Mouse (Mus musculus) liver, postnatal 0 days (tissue): ENCODE measurements around the gene Ak5. TPM values are rescaled to one million over a fixed set of nuclear protein-coding genes. Genes with fewer than 3 reads are reported as not detected.
A peak's percentile ranks its signal among the peaks of the same experiment; 100 is the strongest.

Experiments used
- ATAC-seq: fragments of 200-750 bp; cut with Nextera tagmentation; 2 replicates; pipeline ENCODE4 v1.8.0; 2017; ENCODE audit warnings: mild to moderate bottlenecking, moderate library complexity
- DNase-seq: peaks from one replicate; pipeline ENCODE4 v3.0.0-alpha.2; 2016
- H3K27ac ChIP-seq: fragments of 300-500 bp; sonication (generic); 2 replicates; pipeline ENCODE4 v1.5.1; 2014; ENCODE audit warnings: antibody characterized with exemption, moderate library complexity, mild to moderate bottlenecking, low read depth
- H3K27me3 ChIP-seq: fragments of 300-500 bp; sonication (generic); 2 replicates; pipeline ENCODE4 v1.6.1; 2014; ENCODE audit warnings: low read length, control low read depth, mixed read lengths; ENCODE audit not compliant: insufficient read depth
- H3K36me3 ChIP-seq: fragments of 300-500 bp; sonication (generic); replicated peaks from 2 replicates; pipeline ENCODE4 v1.6.1; 2014; ENCODE audit warnings: mild to moderate bottlenecking, control low read depth, low read length, moderate library complexity, mixed read lengths; ENCODE audit not compliant: insufficient read depth
- H3K4me1 ChIP-seq: fragments of 300-500 bp; sonication (generic); 2 replicates; pipeline ENCODE4 v1.6.1; 2014; ENCODE audit warnings: antibody characterized with exemption, mild to moderate bottlenecking, control low read depth; ENCODE audit not compliant: insufficient read depth
- H3K4me2 ChIP-seq: fragments of 300-500 bp; sonication (generic); 2 replicates; pipeline ENCODE4 v1.6.1; 2014; ENCODE audit warnings: low read depth, mild to moderate bottlenecking, low read length, moderate library complexity, mixed read lengths
- H3K4me3 ChIP-seq: fragments of 300-500 bp; sonication (generic); 2 replicates; pipeline ENCODE4 v1.5.1; 2014; ENCODE audit warnings: low read depth, low read length
- H3K9ac ChIP-seq: fragments of 300-500 bp; sonication (generic); replicated peaks from 2 replicates; pipeline ENCODE4 v1.6.1; 2014; ENCODE audit warnings: mild to moderate bottlenecking, moderate library complexity
- H3K9me3 ChIP-seq: fragments of 300-500 bp; sonication (generic); 2 replicates; pipeline ENCODE4 v1.6.1; 2016; ENCODE audit warnings: mild to moderate bottlenecking, control low read depth, low read length, mixed read lengths
- CTCF ChIP-seq: sonication (generic); IDR thresholded peaks from 2 replicates; pipeline ENCODE4 v1.5.1; 2016; ENCODE audit warnings: antibody characterized with exemption, low read depth
- EP300 ChIP-seq: IDR thresholded peaks from 2 replicates; pipeline ENCODE4 v1.6.1; 2016; ENCODE audit warnings: antibody characterized with exemption, low read depth, mild to moderate bottlenecking
- WGBS: fragments of 180-500 bp; shearing (Covaris S2); extraction: QIAGEN DNeasy Blood & Tissue Kit; methylation state at CpG from one replicate; pipeline ENCODE4 v1.1.7; 2014; ENCODE audit not compliant: insufficient replicate concordance; 5-methylcytosine and 5-hydroxymethylcytosine counted together
- polyA plus RNA-seq: library from polyadenylated mRNA; unstranded; fragments of >200 nt; fragmentation: Nextera tagmentation; extraction: Ambion mirVana; gene quantifications from 2 replicates; pipeline ENCODE4 v1.2.1, GENCODE M21; 2015

Ak5 gene
- polyA plus RNA-seq, 1 experiment from 2014 or later: 0.11 TPM

GRCm38 (mm10) chr3:152658592-152658991, 9.6 kb downstream of the Ak5 start:
- ATAC-seq (no peak), DNase-seq (no peak)
- Histone ChIP-seq H3K9me3 (no peaks in the 10 kb centered on the region), H3K9ac (no peak overlapping the region), H3K4me1 (no peaks in the 10 kb centered on the region), H3K36me3 (no peaks in the 10 kb centered on the region), H3K27ac (no peak overlapping the region), H3K27me3 (no peaks in the 10 kb centered on the region), H3K4me3 (no peak overlapping the region), H3K4me2 (no peak overlapping the region)
- WGBS: 67% methylated on average over 2 of the region's 2 CpGs
- TF ChIP-seq EP300 (no peak), CTCF (peak; percentile 27)

- DNase-seq (no peak), ATAC-seq (no peak)
- Histone ChIP-seq H3K9ac (no peak overlapping the region), H3K36me3 (no peaks in the 10 kb centered on the region), H3K27ac (no peak overlapping the region), H3K4me3 (no peak overlapping the region), H3K27me3 (no peaks in the 10 kb centered on the region), H3K9me3 (no peaks in the 10 kb centered on the region), H3K4me2 (no peak overlapping the region), H3K4me1 (no peaks in the 10 kb centered on the region)
- no peak for TF ChIP-seq EP300
- TF ChIP-seq CTCF: no peak
- WGBS: 67% methylated on average over 2 of the region's 2 CpGs
Observed at GRCm38 (mm10) chr3:152651991-152652390, 16.2 kb downstream of the Ak5 start.

- Histone ChIP-seq H3K27ac (no peak overlapping the region), H3K9ac (no peak overlapping the region), H3K9me3 (no peaks in the 10 kb centered on the region), H3K4me3 (no peak overlapping the region), H3K4me2 (no peak overlapping the region), H3K27me3 (no peaks in the 10 kb centered on the region), H3K4me1 (no peaks in the 10 kb centered on the region), H3K36me3 (no peaks in the 10 kb centered on the region)
- ATAC-seq (no peak), DNase-seq (no peak)
- WGBS: 77% methylated on average over 5 of the region's 5 CpGs
- TF ChIP-seq EP300: no peak
- no peak for TF ChIP-seq CTCF
Observed at GRCm38 (mm10) chr3:152644610-152645009, 23.6 kb downstream of the Ak5 start.

- no peak overlapping the region for H3K27ac ChIP-seq
- no peaks in the 10 kb centered on the region for H3K27me3 ChIP-seq
- no peak overlapping the region for H3K4me3 ChIP-seq
- ATAC-seq (no peak), DNase-seq (no peak)
- H3K9ac ChIP-seq: no peak overlapping the region
- 76% methylated on average over 10 of the region's 10 CpGs for WGBS
- no peaks in the 10 kb centered on the region for H3K36me3 ChIP-seq
- no peaks in the 10 kb centered on the region for H3K9me3 ChIP-seq
- H3K4me2 ChIP-seq: no peak overlapping the region
- H3K4me1 ChIP-seq: no peaks in the 10 kb centered on the region
- TF ChIP-seq CTCF (no peak), EP300 (no peak)
Observed at GRCm38 (mm10) chr3:152625061-152625820, 42.9 kb downstream of the Ak5 start.

GRCm38 (mm10) chr3:152620534-152620933, 47.6 kb downstream of the Ak5 start:
- Histone ChIP-seq H3K9ac (no peak overlapping the region), H3K4me1 (no peaks in the 10 kb centered on the region), H3K36me3 (no peaks in the 10 kb centered on the region), H3K27ac (no peak overlapping the region), H3K27me3 (no peaks in the 10 kb centered on the region), H3K9me3 (no peaks in the 10 kb centered on the region), H3K4me3 (no peak overlapping the region), H3K4me2 (no peak overlapping the region)
- TF ChIP-seq EP300 (no peak), CTCF (no peak)
- ATAC-seq (no peak), DNase-seq (no peak)
- 63% methylated on average over 11 of the region's 11 CpGs for WGBS

- no peak overlapping the region for H3K27ac ChIP-seq
- WGBS: 77% methylated on average over 11 of the region's 11 CpGs
Observed at GRCm38 (mm10) chr3:152620058-152620457, 48.1 kb downstream of the Ak5 start.

More at GRCm38 (mm10) chr3:152620058-152620457, 48.1 kb downstream of the Ak5 start:
- Histone ChIP-seq H3K27me3 (no peaks in the 10 kb centered on the region), H3K4me1 (no peaks in the 10 kb centered on the region), H3K4me2 (no peak overlapping the region), H3K9me3 (no peaks in the 10 kb centered on the region), H3K36me3 (no peaks in the 10 kb centered on the region), H3K4me3 (no peak overlapping the region), H3K9ac (no peak overlapping the region)
- TF ChIP-seq CTCF (no peak), EP300 (no peak)
- ATAC-seq (no peak), DNase-seq (no peak)
